Mouse (Mus musculus): Measurements from ENCODE around the gene Prtn3.
"Not testable (repeated sequence)": the region's sequence is repeated elsewhere in the genome, so short reads cannot be mapped to it uniquely, and the experiment has no call there.

Prtn3 gene

GRCm38 (mm10) chr10:79877174-79877573, 2.9 kb downstream of the Prtn3 start:
- DNase-seq (ENCODE audit: low read depth, low spot score): no peak

- DNase-seq (ENCODE audit: low read depth, low spot score): no peak
Measured at GRCm38 (mm10) chr10:79877757-79878156, 3.5 kb downstream of the Prtn3 start.

- no peak for DNase-seq (ENCODE audit: low read depth, low spot score)
Measured at GRCm38 (mm10) chr10:79879527-79879926, 5.3 kb downstream of the Prtn3 start.

- DNase-seq (ENCODE audit: low read depth, low spot score): no peak
Measured at GRCm38 (mm10) chr10:79880721-79881120, 6.4 kb downstream of the Prtn3 start.

- no peak for DNase-seq (ENCODE audit: low read depth, low spot score)
Measured at GRCm38 (mm10) chr10:79881981-79882380, 7.7 kb downstream of the Prtn3 start.

GRCm38 (mm10) chr10:79883297-79884084, 9.2 kb downstream of the Prtn3 start:
- DNase-seq (ENCODE audit: low read depth, low spot score): peak; percentile 90

GRCm38 (mm10) chr10:79884446-79884845, 10.2 kb downstream of the Prtn3 start:
- peak; percentile 22 for DNase-seq (ENCODE audit: low read depth, low spot score)

GRCm38 (mm10) chr10:79884938-79885337, 10.7 kb downstream of the Prtn3 start:
- DNase-seq (ENCODE audit: low read depth, low spot score): not testable (repeated sequence)

- no peak for DNase-seq (ENCODE audit: low read depth, low spot score)
Measured at GRCm38 (mm10) chr10:79886054-79886453, 11.8 kb downstream of the Prtn3 start, which contains the start of gene Elane. Gene Elane (plus strand): TSS chr10:79886247.

GRCm38 (mm10) chr10:79886611-79887010, 12.3 kb downstream of the Prtn3 start:
- DNase-seq (ENCODE audit: low read depth, low spot score): no peak

GRCm38 (mm10) chr10:79889386-79889785, 15.1 kb downstream of the Prtn3 start:
- no peak for DNase-seq (ENCODE audit: low read depth, low spot score)

GRCm38 (mm10) chr10:79890670-79891069, 16.4 kb downstream of the Prtn3 start, which contains the start of gene Cfd:
Gene Cfd (plus strand): TSS chr10:79890853.
- no peak for DNase-seq (ENCODE audit: low read depth, low spot score)

- peak; percentile 79 for DNase-seq (ENCODE audit: low read depth, low spot score)
Measured at GRCm38 (mm10) chr10:79892451-79893118, 18.3 kb downstream of the Prtn3 start.

GRCm38 (mm10) chr10:79896306-79896705, 22.0 kb downstream of the Prtn3 start:
- DNase-seq (ENCODE audit: low read depth, low spot score): no peak

- peak; percentile 14 for DNase-seq (ENCODE audit: low read depth, low spot score)
Measured at GRCm38 (mm10) chr10:79896814-79897213, 22.5 kb downstream of the Prtn3 start.

- DNase-seq (ENCODE audit: low read depth, low spot score): no peak
Measured at GRCm38 (mm10) chr10:79897316-79898245, 23.3 kb downstream of the Prtn3 start.

- peak; percentile 33 for DNase-seq (ENCODE audit: low read depth, low spot score)
Measured at GRCm38 (mm10) chr10:79900951-79901410, 26.7 kb downstream of the Prtn3 start.

- no peak for DNase-seq (ENCODE audit: low read depth, low spot score)
Measured at GRCm38 (mm10) chr10:79906712-79907111, 32.4 kb downstream of the Prtn3 start.

GRCm38 (mm10) chr10:79907415-79907814, 33.1 kb downstream of the Prtn3 start:
- no peak for DNase-seq (ENCODE audit: low read depth, low spot score)

GRCm38 (mm10) chr10:79908167-79909091, 34.2 kb downstream of the Prtn3 start, which contains the start of gene Med16:
Gene Med16 (minus strand): TSS chr10:79908923.
- DNase-seq (ENCODE audit: low read depth, low spot score): peak; percentile 96
